Mouse (Mus musculus) brain, embryonic 14.5 days (tissue): ENCODE results near the gene Kif1a.

Experiments used
- CTCF ChIP-seq: fragments of 200-500 bp; IDR thresholded peaks from 2 replicates; pipeline ENCODE4 v1.5.1; 2012; ENCODE audit warnings: inconsistent platforms, mild to moderate bottlenecking, moderate library complexity, borderline replicate concordance; ENCODE audit not compliant: insufficient read depth, insufficient read length; ENCODE audit errors: extremely low read depth
- POLR2A ChIP-seq: fragments of 200-500 bp; IDR thresholded peaks from 2 replicates; pipeline ENCODE4 v1.6.1; 2012; ENCODE audit warnings: mild to moderate bottlenecking, inconsistent platforms, borderline replicate concordance; ENCODE audit not compliant: poor library complexity, insufficient read depth, insufficient read length, severe bottlenecking; ENCODE audit errors: extremely low read depth

- TF ChIP-seq POLR2A (no peak), CTCF (no peak)
These were observed 30.2 kb downstream of the Kif1a start for GRCm38 (mm10) chr1:93071487-93071971.
